In genomic region chr15:25509584-25509983, GRCm38 (mm10) we compare ENCODE assay signal across 18 mouse cellular contexts.
A peak's percentile ranks its signal among the peaks of the same experiment; 100 is the strongest.
DNase-seq lines count a peak whose midpoint lies in the region; ATAC-seq and TF ChIP-seq lines count a peak whose summit lies in the region.
"Had no signal": no experiment of that assay in that cellular context is flagged by ENCODE, and none has a peak within 500 bp of the region (broad histone marks: within the 10 kb centered on the region; RNA-seq: fewer than 3 reads in every experiment).

No protein-coding gene starts in this region.

- H3K9ac ChIP-seq in lung, embryonic 14.5 days, result no peak overlapping the region
- no peak overlapping the region for H3K9ac ChIP-seq in embryonic facial prominence, embryonic 12.5 days
- H3K9ac ChIP-seq in midbrain, embryonic 14.5 days (replicated peaks; ENCODE audit: low read length), result no peak overlapping the region
- H3K9ac ChIP-seq: hindbrain, embryonic 15.5 days; liver, postnatal 0 days; neural tube, embryonic 15.5 days; stomach, embryonic 15.5 days had no signal

- H3K27me3 ChIP-seq in kidney, adult 2 months (replicated peaks; ENCODE audit: control insufficient read depth, insufficient read depth, low read length), result no peaks in the 10 kb centered on the region
- H3K27me3 ChIP-seq in lung, embryonic 14.5 days (ENCODE audit: insufficient read depth, low read length), result no peaks in the 10 kb centered on the region
- H3K27me3 ChIP-seq in embryonic facial prominence, embryonic 12.5 days, result no peaks in the 10 kb centered on the region
- no peaks in the 10 kb centered on the region for H3K27me3 ChIP-seq in midbrain, embryonic 14.5 days (ENCODE audit: control insufficient read depth, insufficient read depth, low read length)
- H3K27me3 ChIP-seq: hindbrain, embryonic 15.5 days; neural tube, embryonic 15.5 days; stomach, embryonic 15.5 days had no signal

- peak overlapping the region; percentile 3 for H3K27ac ChIP-seq in kidney, adult 2 months (ENCODE audit: insufficient read depth, low read depth, low read length)
- H3K27ac ChIP-seq in lung, embryonic 14.5 days (ENCODE audit: low read depth), result no peak overlapping the region
- peak overlapping the region; percentile 75 for H3K27ac ChIP-seq in embryonic facial prominence, embryonic 12.5 days
- H3K27ac ChIP-seq in midbrain, embryonic 14.5 days (replicated peaks; ENCODE audit: low read depth, low read length), result peak overlapping the region; percentile 58
- H3K27ac ChIP-seq: hindbrain, embryonic 15.5 days; neural tube, embryonic 15.5 days; stomach, embryonic 15.5 days had no signal

- no peak for TF ChIP-seq POLR2A in kidney, adult 2 months (IDR thresholded peaks at IDR 0.05; ENCODE audit: low read depth, low read length)

- WGBS in kidney, adult 2 months, result 42% methylated on average over 8 of the region's 8 CpGs
- WGBS in lung, embryonic 14.5 days, result 44% methylated on average over 8 of the region's 8 CpGs
- WGBS in embryonic facial prominence, embryonic 12.5 days, result 60% methylated on average over 8 of the region's 8 CpGs
- 53% methylated on average over 8 of the region's 8 CpGs for WGBS in midbrain, embryonic 14.5 days

- no peak overlapping the region for H3K4me3 ChIP-seq in kidney, adult 2 months (ENCODE audit: insufficient read depth, low read depth, low read length)
- no peak overlapping the region for H3K4me3 ChIP-seq in lung, embryonic 14.5 days (ENCODE audit: low read depth, low read length)
- no peak overlapping the region for H3K4me3 ChIP-seq in embryonic facial prominence, embryonic 12.5 days
- no peak overlapping the region for H3K4me3 ChIP-seq in midbrain, embryonic 14.5 days (replicated peaks; ENCODE audit: low read depth, low read length)
- H3K4me3 ChIP-seq: hindbrain, embryonic 15.5 days; neural tube, embryonic 15.5 days; stomach, embryonic 15.5 days had no signal

- peak; percentile 54; the same call in 1 of the 2 replicates for ATAC-seq in lung, embryonic 14.5 days (ENCODE audit: insufficient read depth)
- no peak for ATAC-seq in embryonic facial prominence, embryonic 12.5 days (ENCODE audit: insufficient number of reproducible peaks, insufficient read depth, low FRiP score, low TSS enrichment)
- ATAC-seq in midbrain, embryonic 14.5 days (ENCODE audit: low FRiP score, low TSS enrichment), result no peak
- ATAC-seq: intestine, postnatal 0 days; liver, postnatal 0 days had no signal

- H3K36me3 ChIP-seq in kidney, adult 2 months (ENCODE audit: control insufficient read depth, insufficient read depth, low read length), result no peaks in the 10 kb centered on the region
- H3K36me3 ChIP-seq in lung, embryonic 14.5 days (ENCODE audit: insufficient read depth), result no peaks in the 10 kb centered on the region
- H3K36me3 ChIP-seq in embryonic facial prominence, embryonic 12.5 days, result no peaks in the 10 kb centered on the region
- no peaks in the 10 kb centered on the region for H3K36me3 ChIP-seq in midbrain, embryonic 14.5 days (ENCODE audit: control insufficient read depth, insufficient read depth, low read length)
- H3K36me3 ChIP-seq: hindbrain, embryonic 15.5 days; neural tube, embryonic 15.5 days; stomach, embryonic 15.5 days had no signal

- H3K4me1 ChIP-seq in kidney, adult 2 months (ENCODE audit: control insufficient read depth, insufficient read depth, low read length), result peaks cover 14% of the 10 kb centered on the region
- peaks cover 7% of the 10 kb centered on the region for H3K4me1 ChIP-seq in lung, embryonic 14.5 days (ENCODE audit: insufficient read depth)
- peaks cover 19% of the 10 kb centered on the region for H3K4me1 ChIP-seq in embryonic facial prominence, embryonic 12.5 days
- peaks cover 6% of the 10 kb centered on the region; the same call in 1 of the 2 replicates for H3K4me1 ChIP-seq in midbrain, embryonic 14.5 days (ENCODE audit: control insufficient read depth, insufficient read depth, low read length)

- no peak for DNase-seq in kidney, adult 2 months
- no peak for DNase-seq in kidney, adult 8-10 months
- DNase-seq in lung, embryonic 14.5 days, result peak; percentile 26
- no peak for DNase-seq in lung, postnatal 25 days (ENCODE audit: low spot score)
- DNase-seq in midbrain, embryonic 14.5 days, result no peak
- DNase-seq in frontal cortex, postnatal 36 days (ENCODE audit: low spot score in 2 of 2), result no peak
- DNase-seq in adrenal gland, adult 18-20 months (ENCODE audit: low spot score in 2 of 2), result no peak
- DNase-seq: cerebellum, adult 8-10 months; gastrocnemius, postnatal 14 days; liver, postnatal 0 days; lung, postnatal 14 days; right cerebral cortex, postnatal 25 days; thymus, adult 18-20 months had no signal

- no peak for TF ChIP-seq CTCF in kidney, adult 2 months (conservative IDR thresholded peaks at IDR 0.05; ENCODE audit: insufficient read depth, insufficient read length, low read depth, low read length)
- no peak for TF ChIP-seq CTCF in lung, embryonic 14.5 days (IDR thresholded peaks at IDR 0.05; ENCODE audit: low read depth)

- no peak overlapping the region for H3K4me2 ChIP-seq in lung, embryonic 14.5 days
- peak overlapping the region; percentile 32; the same call in 1 of the 2 replicates for H3K4me2 ChIP-seq in embryonic facial prominence, embryonic 12.5 days (replicated peaks)
- no peak overlapping the region for H3K4me2 ChIP-seq in midbrain, embryonic 14.5 days (ENCODE audit: low read length)
- H3K4me2 ChIP-seq: neural tube, embryonic 15.5 days; stomach, embryonic 15.5 days had no signal

- no peaks in the 10 kb centered on the region for H3K9me3 ChIP-seq in lung, embryonic 14.5 days (ENCODE audit: low read depth, low read length)
- no peaks in the 10 kb centered on the region for H3K9me3 ChIP-seq in embryonic facial prominence, embryonic 12.5 days
- H3K9me3 ChIP-seq in midbrain, embryonic 14.5 days (ENCODE audit: control insufficient read depth, low read length), result no peaks in the 10 kb centered on the region
- H3K9me3 ChIP-seq: hindbrain, embryonic 15.5 days; neural tube, embryonic 15.5 days; stomach, embryonic 15.5 days had no signal
